26 mouse cellular contexts compared by ENCODE assay signal in the genomic region with DNA sequence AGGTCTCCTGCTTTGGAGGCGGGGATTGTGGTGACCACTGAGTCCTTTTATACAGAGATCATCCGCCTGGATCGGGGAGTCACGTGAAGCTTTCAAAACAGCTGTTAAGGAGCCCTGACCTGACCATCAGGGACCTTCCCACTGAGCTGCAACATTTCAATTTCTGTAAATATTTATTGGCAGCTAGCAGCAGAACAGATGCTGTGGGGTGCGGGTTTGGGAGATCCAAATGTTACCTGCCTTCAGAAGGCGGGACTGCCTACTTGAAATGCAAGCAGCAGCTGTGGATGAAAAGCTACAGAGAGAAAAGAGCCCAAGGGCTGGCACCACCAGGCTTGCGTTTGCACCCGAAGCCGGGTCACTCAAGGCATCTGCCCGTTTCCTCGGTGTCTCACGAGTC. TPM values are rescaled to one million over a fixed set of nuclear protein-coding genes. Genes with fewer than 3 reads are reported as not detected.
A peak's percentile ranks its signal among the peaks of the same experiment; 100 is the strongest.
DNase-seq lines count a peak whose midpoint lies in the region.
"Had no signal": no experiment of that assay in that cellular context is flagged by ENCODE, and none has a peak within 500 bp of the region (broad histone marks: within the 10 kb centered on the region; RNA-seq: fewer than 3 reads in every experiment).

No protein-coding gene starts in this region.

- whole genome bisulfite sequencing in heart, embryonic 10.5 days = 58% methylated on average over 12 of the region's 12 CpGs

- peak; percentile 4 for DNase-seq in heart, embryonic 10.5 days (ENCODE audit: low spot score)
- no peak for DNase-seq in heart, adult 8-10 months (ENCODE audit: low spot score)
- peak; percentile 12 to 56 for DNase-seq in layer of hippocampus, adult 18-20 months (ENCODE audit: low spot score in 2 of 2)
- DNase-seq in layer of hippocampus, postnatal 25 days (ENCODE audit: extremely low spot score in 1 of 2, low spot score in 1 of 2) = no peak
- DNase-seq in brain, adult 2 months (ENCODE audit: low read depth, low spot score) = peak; percentile 48
- peak; percentile 32 for DNase-seq in layer of hippocampus, adult 9-11 months
- DNase-seq in left cerebral cortex, postnatal 4 days = no peak
- no peak for DNase-seq in urinary bladder, adult 2 months (ENCODE audit: low spot score)
- DNase-seq: cerebellum, adult 11 months; cerebellum, postnatal 25 days; gastrocnemius, adult 2 months; lung, embryonic 14.5 days; lung, postnatal 4 days had no signal

- no peaks in the 10 kb centered on the region for H3K9me3 ChIP-seq in heart, embryonic 10.5 days
- H3K9me3 ChIP-seq: embryonic facial prominence, embryonic 10.5 days; forebrain, embryonic 15.5 days; hindbrain, embryonic 12.5 days; intestine, embryonic 15.5 days; liver, embryonic 12.5 days; neural tube, embryonic 12.5 days; stomach, embryonic 15.5 days had no signal

- no peaks in the 10 kb centered on the region for H3K36me3 ChIP-seq in heart, embryonic 10.5 days
- H3K36me3 ChIP-seq: embryonic facial prominence, embryonic 10.5 days; forebrain, embryonic 15.5 days; hindbrain, embryonic 12.5 days; intestine, embryonic 15.5 days; liver, embryonic 12.5 days; neural tube, embryonic 12.5 days; stomach, embryonic 15.5 days had no signal

- no peak overlapping the region for H3K4me3 ChIP-seq in heart, embryonic 10.5 days
- H3K4me3 ChIP-seq: embryonic facial prominence, embryonic 10.5 days; forebrain, embryonic 15.5 days; gastrocnemius, adult 2 months; hindbrain, embryonic 12.5 days; intestine, embryonic 15.5 days; liver, embryonic 12.5 days; neural tube, embryonic 12.5 days; stomach, embryonic 15.5 days had no signal

- peaks cover 7% of the 10 kb centered on the region; the same call in 1 of the 2 replicates for H3K27me3 ChIP-seq in heart, embryonic 10.5 days (ENCODE audit: insufficient read depth, poor library complexity, severe bottlenecking)
- H3K27me3 ChIP-seq: CH12.LX; forebrain, embryonic 15.5 days; hindbrain, embryonic 12.5 days; intestine, embryonic 15.5 days; liver, embryonic 12.5 days; neural tube, embryonic 12.5 days; stomach, embryonic 15.5 days had no signal

- no peak overlapping the region for H3K27ac ChIP-seq in heart, embryonic 10.5 days
- H3K27ac ChIP-seq: embryonic facial prominence, embryonic 10.5 days; forebrain, embryonic 15.5 days; gastrocnemius, adult 2 months; hindbrain, embryonic 12.5 days; intestine, embryonic 15.5 days; liver, embryonic 12.5 days; neural tube, embryonic 12.5 days; stomach, embryonic 15.5 days had no signal

- H3K4me1 ChIP-seq in heart, embryonic 10.5 days = peaks cover 9% of the 10 kb centered on the region; the same call in 1 of the 2 replicates
- H3K4me1 ChIP-seq: intestine, embryonic 15.5 days; liver, embryonic 12.5 days; stomach, embryonic 15.5 days had no signal

- intact Hi-C loops in left cerebral cortex, postnatal 4 days (cut with DNase I) = no loop called here

RNA-seq across cellular contexts. Expression of a gene that starts 21.4 kb away (rescaled TPM):
- 0.08 TPM in 1 of 2 replicates, not detected in the other for polyA plus RNA-seq in heart, embryonic 10.5 days (2016; fragmentation: Nextera tagmentation; extraction: Ambion mirVana)
- total RNA-seq in heart, adult 8-10 months (2022) = not detected
- under 1 TPM in 1 of 2 experiments, not detected in 1; 0.25 TPM for total RNA-seq in layer of hippocampus, adult 18-20 months (2021)
- total RNA-seq in layer of hippocampus, postnatal 25 days (2021) = under 1 TPM; 0.17 to 0.28 TPM
- total RNA-seq in left cerebral cortex, postnatal 4 days (2021) = not detected
- not detected in 2 replicates for polyA plus RNA-seq in urinary bladder, adult 2 months (2012; rRNA removed)
- total RNA-seq: adrenal gland, adult 18-20 months; CH12.LX; gastrocnemius, adult 2 months; granulocyte monocyte progenitor cell, adult 5-6 weeks had no signal
- polyA plus RNA-seq: embryonic facial prominence, embryonic 10.5 days; forebrain, embryonic 15.5 days; heart, embryonic 16.5 days; hindbrain, embryonic 12.5 days; intestine, embryonic 15.5 days; limb, embryonic 11.5 days; liver, embryonic 12.5 days; lung, embryonic 14.5 days; neural tube, embryonic 12.5 days; stomach, embryonic 15.5 days; thymus, postnatal 0 days had no signal

RNA-seq across cellular contexts. Expression of a gene that starts 36.1 kb away (rescaled TPM):
- polyA plus RNA-seq in heart, embryonic 10.5 days (2016; fragmentation: Nextera tagmentation; extraction: Ambion mirVana) = 6.5 and 9.4 TPM in 2 replicates
- under 1 TPM; 0.12 to 0.57 (median 0.28) TPM for total RNA-seq in heart, adult 8-10 months (2022)
- total RNA-seq in layer of hippocampus, adult 18-20 months (2021) = 100 to 1,000 TPM; 132 TPM
- 100 to 1,000 TPM; 124 to 133 TPM for total RNA-seq in layer of hippocampus, postnatal 25 days (2021)
- total RNA-seq in left cerebral cortex, postnatal 4 days (2021) = 10 to 100 TPM; 40.2 to 49.1 TPM
- 9.2 and 9.8 TPM in 2 replicates for polyA plus RNA-seq in urinary bladder, adult 2 months (2012; rRNA removed)
- total RNA-seq: CH12.LX; granulocyte monocyte progenitor cell, adult 5-6 weeks had no signal

Comparison
In these comparisons a context has a peak if more than half of its experiments do, and no peak if none do; other contexts are left out.
1. DNase-seq: peak in heart, embryonic 10.5 days (single experiment), layer of hippocampus, adult 18-20 months (2 of 2), brain, adult 2 months (single experiment) and layer of hippocampus, adult 9-11 months (single experiment); none in heart, adult 8-10 months (single experiment), layer of hippocampus, postnatal 25 days (0 of 2), left cerebral cortex, postnatal 4 days (single experiment) and urinary bladder, adult 2 months (single experiment).
2. RNA of a gene that starts 36.1 kb away (total RNA-seq): 124 to 133 TPM in layer of hippocampus, postnatal 25 days, 132 TPM in layer of hippocampus, adult 18-20 months and 40.2 to 49.1 TPM in left cerebral cortex, postnatal 4 days; 0.12 to 0.57 TPM in heart, adult 8-10 months; every median in the first group is over 10 times any median in the second.